ENCODE assay signal across 15 mouse cellular contexts in genomic region chr6:28795380-28795779, GRCm38 (mm10). TPM values are rescaled to one million over a fixed set of nuclear protein-coding genes. Genes with fewer than 3 reads are reported as not detected.
A peak's percentile ranks its signal among the peaks of the same experiment; 100 is the strongest.
DNase-seq lines count a peak whose midpoint lies in the region; ATAC-seq lines count a peak whose summit lies in the region.
"Had no signal": no experiment of that assay in that cellular context is flagged by ENCODE, and none has a peak within 500 bp of the region (broad histone marks: within the 10 kb centered on the region; RNA-seq: fewer than 3 reads in every experiment).

No protein-coding gene starts in this region.

- no peaks in the 10 kb centered on the region for H3K27me3 ChIP-seq in midbrain, embryonic 12.5 days
- no peaks in the 10 kb centered on the region for H3K27me3 ChIP-seq in kidney, embryonic 16.5 days (ENCODE audit: insufficient read depth, low read length)
- H3K27me3 ChIP-seq: heart, embryonic 13.5 days; limb, embryonic 15.5 days had no signal

- no peaks in the 10 kb centered on the region for H3K9me3 ChIP-seq in midbrain, embryonic 12.5 days
- H3K9me3 ChIP-seq in kidney, embryonic 16.5 days (ENCODE audit: low read length), result no peaks in the 10 kb centered on the region
- H3K9me3 ChIP-seq: G1E; heart, embryonic 13.5 days; limb, embryonic 15.5 days had no signal

- 0 out of 2 replicates have a peak overlapping the region, but pooled peaks have one; percentile 56 for H3K27ac ChIP-seq in midbrain, embryonic 12.5 days (replicated peaks)
- H3K27ac ChIP-seq in kidney, embryonic 16.5 days (ENCODE audit: low read length), result no peak overlapping the region
- H3K27ac ChIP-seq: heart, embryonic 13.5 days; limb, embryonic 15.5 days had no signal

- H3K4me1 ChIP-seq in midbrain, embryonic 12.5 days, result peaks cover 18% of the 10 kb centered on the region
- 0 out of 2 replicates have a peak, but pooled peaks cover 5% of the 10 kb centered on the region for H3K4me1 ChIP-seq in kidney, embryonic 16.5 days (ENCODE audit: insufficient read depth, low read length)

- no peak overlapping the region for H3K4me2 ChIP-seq in midbrain, embryonic 12.5 days (replicated peaks)
- H3K4me2 ChIP-seq in kidney, embryonic 16.5 days (replicated peaks; ENCODE audit: low read depth, low read length), result no peak overlapping the region
- H3K4me2 ChIP-seq: heart, embryonic 13.5 days; limb, embryonic 15.5 days had no signal

- peak; percentile 15 for DNase-seq in embryo, embryonic 10 days (ENCODE audit: low spot score)
- DNase-seq in embryo, embryonic 9.5 days (ENCODE audit: extremely low spot score), result no peak
- DNase-seq in retina, postnatal 1 day, result peak; percentile 53
- no peak for DNase-seq in retina, embryonic 14.5 days (ENCODE audit: low spot score)
- DNase-seq in adrenal gland, postnatal 4 days (ENCODE audit: low spot score in 2 of 2), result no peak
- DNase-seq in testis, postnatal 14 days (ENCODE audit: low spot score), result no peak
- DNase-seq: kidney, adult 2 months; layer of hippocampus, postnatal 36 days; lung, postnatal 10 days; right cerebral cortex, postnatal 25 days had no signal

- no peak overlapping the region; the same call in 1 of the 2 replicates for H3K9ac ChIP-seq in midbrain, embryonic 12.5 days (replicated peaks)
- H3K9ac ChIP-seq in kidney, embryonic 16.5 days (replicated peaks; ENCODE audit: low read length), result no peak overlapping the region
- H3K9ac ChIP-seq: heart, embryonic 13.5 days; limb, embryonic 15.5 days had no signal

- 0 out of 2 replicates have a peak, but pooled peaks have one; percentile 44 for ATAC-seq in midbrain, embryonic 12.5 days (ENCODE audit: low FRiP score, low read depth)
- no peak for ATAC-seq in kidney, embryonic 16.5 days (ENCODE audit: low FRiP score, low TSS enrichment)

- peaks cover 10% of the 10 kb centered on the region; the same call in 1 of the 2 replicates for H3K36me3 ChIP-seq in midbrain, embryonic 12.5 days
- H3K36me3 ChIP-seq in kidney, embryonic 16.5 days (ENCODE audit: insufficient read depth, low read length), result peaks cover 15% of the 10 kb centered on the region

- H3K4me3 ChIP-seq in midbrain, embryonic 12.5 days, result no peak overlapping the region
- no peak overlapping the region for H3K4me3 ChIP-seq in kidney, embryonic 16.5 days (ENCODE audit: low read length)
- H3K4me3 ChIP-seq: heart, embryonic 13.5 days; limb, embryonic 15.5 days had no signal

- 28% methylated on average over 9 of the region's 9 CpGs for WGBS in midbrain, embryonic 12.5 days
- 26% methylated on average over 9 of the region's 9 CpGs for WGBS in kidney, embryonic 16.5 days

RNA-seq across cellular contexts. Expression of gene Lrrc4, which starts 36.2 kb away (rescaled TPM):
- polyA plus RNA-seq in midbrain, embryonic 12.5 days (2016; fragmentation: Nextera tagmentation; extraction: Ambion mirVana), result 3.8 TPM in 2 replicates
- 1 to 10 TPM; 6.4 to 7.0 TPM for total RNA-seq in adrenal gland, postnatal 4 days (2021)
- polyA plus RNA-seq in kidney, embryonic 16.5 days (2015; fragmentation: Nextera tagmentation; extraction: Ambion mirVana), result 1.6 TPM in 2 replicates
- polyA plus RNA-seq: G1E had no signal

Comparison
In these comparisons a context has a peak if more than half of its experiments do, and no peak if none do; other contexts are left out.
1. DNase-seq: peak in embryo, embryonic 10 days (single experiment) and retina, postnatal 1 day (single experiment); none in embryo, embryonic 9.5 days (single experiment), retina, embryonic 14.5 days (single experiment), adrenal gland, postnatal 4 days (0 of 2) and testis, postnatal 14 days (single experiment).